ENCODE assay signal across 14 mouse cellular contexts in genomic region chr1:153493338-153493737, GRCm38 (mm10). TPM values are rescaled to one million over a fixed set of nuclear protein-coding genes. Genes with fewer than 3 reads are reported as not detected.
DNase-seq lines count a peak whose midpoint lies in the region; ATAC-seq and TF ChIP-seq lines count a peak whose summit lies in the region.
"Had no signal": no experiment of that assay in that cellular context is flagged by ENCODE, and none has a peak within 500 bp of the region (broad histone marks: within the 10 kb centered on the region; RNA-seq: fewer than 3 reads in every experiment).

No protein-coding gene starts in this region.

- no peak overlapping the region for H3K27ac ChIP-seq in midbrain, embryonic 11.5 days (ENCODE audit: low read depth, low read length)
- no peak overlapping the region for H3K27ac ChIP-seq in midbrain, embryonic 14.5 days (replicated peaks; ENCODE audit: low read depth, low read length)
- peak overlapping the region; percentile 28; the same call in 1 of the 2 replicates for H3K27ac ChIP-seq in bone marrow macrophage, adult 2 months (ENCODE audit: insufficient read depth, low read depth, low read length)
- H3K27ac ChIP-seq in hindbrain, postnatal 0 days = no peak overlapping the region
- H3K27ac ChIP-seq: hindbrain, embryonic 15.5 days; limb, embryonic 12.5 days; macrophage; neural tube, embryonic 15.5 days had no signal

- H3K4me1 ChIP-seq in midbrain, embryonic 11.5 days (ENCODE audit: control insufficient read depth, insufficient read depth, low read length) = no peaks in the 10 kb centered on the region
- H3K4me1 ChIP-seq in midbrain, embryonic 14.5 days (ENCODE audit: control insufficient read depth, insufficient read depth, low read length) = no peaks in the 10 kb centered on the region
- H3K4me1 ChIP-seq in bone marrow macrophage, adult 2 months (ENCODE audit: control insufficient read depth, insufficient read depth, low read length) = peaks cover 48% of the 10 kb centered on the region
- no peaks in the 10 kb centered on the region for H3K4me1 ChIP-seq in hindbrain, postnatal 0 days (ENCODE audit: insufficient read depth, low read length)
- H3K4me1 ChIP-seq: hindbrain, embryonic 15.5 days; limb, embryonic 12.5 days; neural tube, embryonic 15.5 days had no signal

- no peak for TF ChIP-seq POLR2A in bone marrow macrophage, adult 2 months (IDR thresholded peaks at IDR 0.05; ENCODE audit: borderline replicate concordance, low read depth, low read length)

- no peaks in the 10 kb centered on the region for H3K27me3 ChIP-seq in midbrain, embryonic 11.5 days (ENCODE audit: control insufficient read depth, insufficient read depth, low read length)
- no peaks in the 10 kb centered on the region for H3K27me3 ChIP-seq in midbrain, embryonic 14.5 days (ENCODE audit: control insufficient read depth, insufficient read depth, low read length)
- no peaks in the 10 kb centered on the region for H3K27me3 ChIP-seq in hindbrain, postnatal 0 days (ENCODE audit: insufficient read depth, low read length)
- H3K27me3 ChIP-seq: hindbrain, embryonic 15.5 days; limb, embryonic 12.5 days; neural tube, embryonic 15.5 days had no signal

- no peak overlapping the region for H3K9ac ChIP-seq in midbrain, embryonic 11.5 days (ENCODE audit: low read length)
- H3K9ac ChIP-seq in midbrain, embryonic 14.5 days (replicated peaks; ENCODE audit: low read length) = no peak overlapping the region
- no peak overlapping the region for H3K9ac ChIP-seq in hindbrain, postnatal 0 days (replicated peaks; ENCODE audit: low read length)
- H3K9ac ChIP-seq: hindbrain, embryonic 15.5 days; limb, embryonic 12.5 days; neural tube, embryonic 15.5 days had no signal

- no peak overlapping the region for H3K4me2 ChIP-seq in midbrain, embryonic 11.5 days
- no peak overlapping the region for H3K4me2 ChIP-seq in midbrain, embryonic 14.5 days (ENCODE audit: low read length)
- H3K4me2 ChIP-seq in hindbrain, postnatal 0 days (ENCODE audit: low read depth, low read length) = no peak overlapping the region
- H3K4me2 ChIP-seq: hindbrain, embryonic 15.5 days; limb, embryonic 12.5 days; neural tube, embryonic 15.5 days had no signal

- no peaks in the 10 kb centered on the region for H3K36me3 ChIP-seq in midbrain, embryonic 11.5 days (ENCODE audit: control insufficient read depth, insufficient read depth, low read length)
- no peaks in the 10 kb centered on the region for H3K36me3 ChIP-seq in midbrain, embryonic 14.5 days (ENCODE audit: control insufficient read depth, insufficient read depth, low read length)
- no peaks in the 10 kb centered on the region for H3K36me3 ChIP-seq in hindbrain, postnatal 0 days (ENCODE audit: insufficient read depth, low read length)
- H3K36me3 ChIP-seq: hindbrain, embryonic 15.5 days; limb, embryonic 12.5 days; neural tube, embryonic 15.5 days had no signal

- H3K9me3 ChIP-seq in midbrain, embryonic 11.5 days (ENCODE audit: control insufficient read depth, low read length) = no peaks in the 10 kb centered on the region
- H3K9me3 ChIP-seq in midbrain, embryonic 14.5 days (ENCODE audit: control insufficient read depth, low read length) = no peaks in the 10 kb centered on the region
- H3K9me3 ChIP-seq in hindbrain, postnatal 0 days (ENCODE audit: low read length) = no peaks in the 10 kb centered on the region
- H3K9me3 ChIP-seq: hindbrain, embryonic 15.5 days; limb, embryonic 12.5 days; neural tube, embryonic 15.5 days had no signal

- peak; percentile 82 for DNase-seq in midbrain, embryonic 11.5 days (ENCODE audit: low spot score, missing footprints)
- DNase-seq in midbrain, embryonic 14.5 days = no peak
- DNase-seq in NIH3T3 (ENCODE audit: low read depth) = peak; percentile 46
- DNase-seq in yolk sac, embryonic 10.5 days (ENCODE audit: low spot score) = peak; percentile 76
- DNase-seq in layer of hippocampus, postnatal 14 days (ENCODE audit: low spot score in 2 of 2) = no peak
- no peak for DNase-seq in hindbrain, postnatal 0 days (ENCODE audit: low spot score)
- DNase-seq: cerebellum, adult 11-12 months; heart, postnatal 10 days; thymus, adult 18-20 months had no signal

- TF ChIP-seq CTCF in bone marrow macrophage, adult 2 months (IDR thresholded peaks at IDR 0.05; ENCODE audit: low read depth, low read length) = no peak
- TF ChIP-seq CTCF in hindbrain, postnatal 0 days (IDR thresholded peaks at IDR 0.05; ENCODE audit: low read depth) = no peak

- WGBS in midbrain, embryonic 11.5 days = 21% methylated on average over 4 of the region's 4 CpGs
- WGBS in midbrain, embryonic 14.5 days = 18% methylated on average over 4 of the region's 4 CpGs
- 18% methylated on average over 4 of the region's 4 CpGs for WGBS in hindbrain, postnatal 0 days

- ATAC-seq in midbrain, embryonic 11.5 days (ENCODE audit: low FRiP score) = no peak
- ATAC-seq in midbrain, embryonic 14.5 days (ENCODE audit: low FRiP score, low TSS enrichment) = no peak
- no peak for ATAC-seq in hindbrain, postnatal 0 days

- H3K4me3 ChIP-seq in midbrain, embryonic 11.5 days (ENCODE audit: low read depth, low read length) = no peak overlapping the region
- no peak overlapping the region for H3K4me3 ChIP-seq in midbrain, embryonic 14.5 days (replicated peaks; ENCODE audit: low read depth, low read length)
- H3K4me3 ChIP-seq in bone marrow macrophage, adult 2 months (ENCODE audit: insufficient read depth, low read length) = no peak overlapping the region
- no peak overlapping the region for H3K4me3 ChIP-seq in hindbrain, postnatal 0 days (ENCODE audit: low read length)
- H3K4me3 ChIP-seq: hindbrain, embryonic 15.5 days; limb, embryonic 12.5 days; neural tube, embryonic 15.5 days had no signal

RNA-seq across cellular contexts. Expression of gene Dhx9, which starts 5.9 kb away (rescaled TPM):
- 27.0 and 35.6 TPM in 2 replicates for polyA plus RNA-seq in midbrain, embryonic 11.5 days (2014; fragmentation: Nextera tagmentation; extraction: Ambion mirVana)
- polyA plus RNA-seq in midbrain, embryonic 14.5 days (2014; fragmentation: Nextera tagmentation; extraction: Ambion mirVana) = 36.8 and 43.2 TPM in 2 replicates
- 61.2 and 67.9 TPM in 2 replicates for polyA plus RNA-seq in bone marrow macrophage, adult 2 months (2012; ENCODE audit: insufficient read depth, insufficient read length, missing spikeins)
- 100 to 1,000 TPM; 121 to 125 TPM for total RNA-seq in layer of hippocampus, postnatal 14 days (2021)
- total RNA-seq in hindbrain, postnatal 0 days (2014; rRNA removed) = 57.3 and 73.8 TPM in 2 replicates
- 36.8 and 39.1 TPM in 2 replicates for polyA plus RNA-seq in hindbrain, postnatal 0 days (2015; fragmentation: Nextera tagmentation; extraction: Ambion mirVana)

RNA-seq across cellular contexts. Expression of gene Npl, which starts 56.5 kb away (rescaled TPM):
- polyA plus RNA-seq in midbrain, embryonic 11.5 days (2014; fragmentation: Nextera tagmentation; extraction: Ambion mirVana) = 20.5 and 23.6 TPM in 2 replicates
- 12.4 and 13.4 TPM in 2 replicates for polyA plus RNA-seq in midbrain, embryonic 14.5 days (2014; fragmentation: Nextera tagmentation; extraction: Ambion mirVana)
- 6.6 and 7.2 TPM in 2 replicates for polyA plus RNA-seq in bone marrow macrophage, adult 2 months (2012; ENCODE audit: insufficient read depth, insufficient read length, missing spikeins)
- 1 to 10 TPM; 6.0 to 6.4 TPM for total RNA-seq in layer of hippocampus, postnatal 14 days (2021)
- total RNA-seq in hindbrain, postnatal 0 days (2014; rRNA removed) = 7.3 and 9.4 TPM in 2 replicates
- polyA plus RNA-seq in hindbrain, postnatal 0 days (2015; fragmentation: Nextera tagmentation; extraction: Ambion mirVana) = 18.3 and 20.2 TPM in 2 replicates

Comparison
In these comparisons a context has a peak if more than half of its experiments do, and no peak if none do; other contexts are left out.
1. DNase-seq: peak in midbrain, embryonic 11.5 days (single experiment), NIH3T3 (single experiment) and yolk sac, embryonic 10.5 days (single experiment); none in midbrain, embryonic 14.5 days (single experiment), layer of hippocampus, postnatal 14 days (0 of 2) and hindbrain, postnatal 0 days (single experiment).